Mouse (Mus musculus): ENCODE measurements at regions not wholly inside any gene's neighbourhood (a gene's known extent, or its start where the extent isn't known, plus 50 kb on each side); places are given as distances from the start of the nearest gene placed in this dataset.

DNA sequence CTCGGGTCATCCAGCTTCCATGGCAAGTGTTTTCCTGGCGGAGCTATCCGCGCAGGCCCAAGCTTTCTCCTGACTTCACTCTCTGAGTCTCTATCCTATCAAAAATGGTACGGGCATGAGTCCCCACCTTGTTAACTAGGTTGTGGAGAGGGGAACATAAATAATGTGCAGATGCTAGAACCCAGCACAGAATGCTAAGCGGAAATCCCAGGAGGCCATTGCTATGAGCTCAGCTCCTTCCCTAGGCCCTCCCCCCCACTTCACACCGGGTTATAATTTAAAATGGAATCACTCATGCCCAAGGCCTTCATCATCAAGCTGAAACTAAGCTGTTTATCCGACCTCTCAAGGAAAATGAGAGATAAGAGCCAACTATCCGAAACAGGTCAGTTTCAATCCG, 60.4 kb upstream of the Cd83 start:
- DNase-seq: no peak

DNA sequence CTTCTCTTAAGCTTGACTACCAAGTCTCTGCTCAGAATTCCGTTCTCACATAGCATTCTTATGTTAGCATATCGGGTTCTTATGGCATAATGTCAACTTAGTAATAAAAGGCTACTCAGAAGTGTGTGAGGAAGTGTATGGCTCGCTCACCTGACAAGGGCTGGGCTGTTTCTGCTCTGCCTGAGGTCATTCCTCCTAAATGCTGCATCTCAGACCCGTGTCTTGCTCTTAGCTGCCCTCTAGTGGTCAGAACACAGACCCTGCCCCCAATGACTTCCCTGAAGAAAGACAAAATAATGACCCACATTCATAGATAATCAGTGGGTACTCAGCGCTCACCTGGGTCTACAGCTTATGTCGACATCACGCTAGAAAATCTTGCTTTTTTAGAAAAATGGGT, 58.9 kb upstream of the Cd83 start:
- DNase-seq: peak; percentile 75

DNA sequence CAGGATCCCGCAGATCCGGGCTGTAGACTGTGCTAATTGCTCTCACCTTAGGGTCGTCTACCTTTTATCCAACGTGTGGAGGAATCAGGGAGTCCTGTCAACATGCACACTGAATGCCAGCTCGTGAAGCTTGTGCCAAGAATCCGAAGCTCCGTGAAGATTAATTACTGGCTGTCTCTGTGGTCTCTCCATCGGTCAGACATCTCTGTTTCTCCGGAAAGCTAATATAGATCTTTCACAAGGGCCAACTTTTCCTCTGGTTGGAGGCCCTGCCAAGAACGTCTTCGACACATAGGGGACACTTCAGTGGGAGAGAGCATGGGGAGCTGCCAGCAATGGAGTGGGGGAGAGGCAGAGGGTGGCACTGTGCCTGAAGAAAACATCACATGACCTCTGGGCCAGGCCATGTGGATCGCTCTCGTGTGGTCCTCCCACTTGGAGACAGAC, 57.7 kb upstream of the Cd83 start:
- DNase-seq: peak; percentile 37

DNA sequence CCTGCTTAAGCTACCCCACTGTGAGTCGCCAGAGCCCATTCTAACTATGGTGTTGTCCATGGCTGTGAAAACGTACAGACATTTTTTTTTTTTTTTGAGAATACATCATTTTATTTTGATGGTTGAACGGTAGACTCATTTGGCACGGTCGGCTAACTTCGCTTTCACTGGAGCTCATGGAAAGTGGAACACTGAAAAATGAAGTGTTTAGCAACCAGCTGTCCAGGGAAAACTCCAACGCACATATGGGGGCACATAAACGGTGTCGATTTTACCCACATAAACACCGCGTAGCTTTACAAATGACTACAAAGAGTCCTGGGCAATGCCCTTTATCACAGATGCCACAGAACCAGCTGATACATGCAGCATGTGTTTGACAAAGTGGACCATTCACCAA, 55.0 kb upstream of the Cd83 start:
- DNase-seq: no peak

DNA sequence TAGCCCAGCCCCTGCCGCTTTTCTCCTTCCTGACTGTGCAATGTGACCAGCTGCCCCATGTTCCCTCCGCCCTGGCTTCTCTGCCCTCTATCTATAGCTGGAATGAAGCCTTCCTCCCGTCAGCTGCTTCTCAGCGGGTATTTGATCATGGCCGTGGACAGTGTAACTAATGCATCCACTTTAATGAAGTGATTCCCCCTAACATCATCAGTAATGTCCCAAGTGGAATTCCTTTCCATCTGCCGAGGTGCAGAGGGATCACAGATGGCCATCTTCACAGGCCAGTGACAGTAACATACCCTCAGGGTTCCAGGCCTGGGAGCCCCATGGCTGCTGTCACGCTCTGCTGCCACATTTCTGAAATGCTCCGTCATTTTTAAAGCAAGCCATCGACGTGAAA, 51.5 kb upstream of the Cd83 start:
- no peak for DNase-seq

- peak; percentile 80 for DNase-seq
These were observed 49.9 kb upstream of the Cd83 start for GRCm38 (mm10) chr13:43734641-43735040.
